Mouse (Mus musculus) urinary bladder, adult 2 months (tissue): Measurements from ENCODE around the gene Cdh23. TPM values are rescaled to one million over a fixed set of nuclear protein-coding genes. Genes with fewer than 3 reads are reported as not detected.

ENCODE experiments used
- DNase-seq: peaks from one replicate; pipeline ENCODE4 v3.0.0; 2022; ENCODE audit warnings: low spot score
- polyA plus RNA-seq: library from polyadenylated mRNA; depleted of rRNA; stranded (reverse); fragments of >200 nt; gene quantifications from 2 replicates; pipeline ENCODE4 v1.2.3, GENCODE M21; 2012

Cdh23 gene
- polyA plus RNA-seq, 1 experiment = 0.48 TPM

DNA sequence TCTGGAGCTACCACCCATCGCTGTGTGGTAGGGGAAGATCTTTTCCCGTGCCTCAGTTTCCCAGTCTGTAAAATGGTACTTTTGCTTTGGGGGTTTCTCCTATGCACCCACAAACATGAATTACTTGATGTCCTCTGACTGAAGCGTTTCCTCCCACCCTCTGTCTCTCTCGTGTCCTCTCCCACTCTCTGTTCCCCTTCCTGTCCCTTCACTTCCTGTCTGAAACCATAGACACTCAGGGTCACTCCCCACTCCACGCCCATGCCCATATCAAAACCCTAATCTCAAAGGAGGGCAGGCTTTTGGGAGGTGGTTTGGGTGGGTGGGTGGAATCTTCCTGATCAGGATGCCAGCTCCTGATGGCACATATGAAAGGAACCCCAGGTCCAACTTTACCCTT lies 221.7 kb downstream of the Cdh23 start:
- DNase-seq = no peak

DNA sequence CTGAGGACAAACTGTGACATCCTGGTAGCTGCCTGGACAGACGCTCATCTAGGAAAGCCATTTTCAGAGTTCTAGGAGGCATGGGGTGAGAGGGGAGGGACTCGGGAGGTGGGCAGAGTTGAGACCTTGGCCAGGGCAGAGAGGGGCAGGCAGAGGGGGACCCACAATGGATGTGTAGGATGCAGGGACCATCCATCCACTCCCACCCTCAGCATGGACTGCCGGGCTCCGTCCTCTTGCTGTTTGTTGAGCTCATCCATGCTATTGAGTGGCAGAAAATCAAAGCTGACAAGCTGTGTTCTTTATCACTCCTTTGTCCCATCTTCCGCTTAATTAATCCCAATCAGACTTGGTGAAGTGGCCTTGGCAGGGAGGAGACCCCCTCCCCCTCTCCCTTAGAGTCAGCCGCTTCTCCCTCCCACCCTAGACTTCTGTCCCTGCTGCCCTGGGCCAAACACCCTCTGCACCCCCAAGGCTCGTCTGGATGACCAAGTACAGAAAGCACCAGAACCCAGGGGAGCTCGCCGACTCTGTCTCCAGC lies 222.4 kb downstream of the Cdh23 start:
- DNase-seq = no peak

DNA sequence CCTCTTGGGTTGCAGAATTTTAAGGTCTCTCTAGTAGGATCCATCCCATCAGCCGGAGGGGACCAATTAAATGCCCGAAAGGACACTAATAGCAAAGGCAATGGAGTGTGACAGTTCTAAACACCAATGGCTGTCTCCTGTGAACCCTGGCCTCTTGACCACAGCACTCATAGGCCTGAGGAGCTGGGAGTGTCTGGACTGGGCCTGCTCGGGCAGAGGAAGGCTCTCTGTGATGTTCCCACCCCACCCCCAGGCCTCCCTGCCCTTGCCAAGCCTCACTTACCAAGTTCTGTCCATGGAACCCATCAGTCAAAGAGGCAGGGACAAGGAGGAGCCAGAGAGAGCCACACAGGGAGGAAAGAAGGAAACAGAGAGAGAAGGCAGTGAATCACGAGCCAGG lies 228.5 kb downstream of the Cdh23 start:
- DNase-seq = no peak

DNA sequence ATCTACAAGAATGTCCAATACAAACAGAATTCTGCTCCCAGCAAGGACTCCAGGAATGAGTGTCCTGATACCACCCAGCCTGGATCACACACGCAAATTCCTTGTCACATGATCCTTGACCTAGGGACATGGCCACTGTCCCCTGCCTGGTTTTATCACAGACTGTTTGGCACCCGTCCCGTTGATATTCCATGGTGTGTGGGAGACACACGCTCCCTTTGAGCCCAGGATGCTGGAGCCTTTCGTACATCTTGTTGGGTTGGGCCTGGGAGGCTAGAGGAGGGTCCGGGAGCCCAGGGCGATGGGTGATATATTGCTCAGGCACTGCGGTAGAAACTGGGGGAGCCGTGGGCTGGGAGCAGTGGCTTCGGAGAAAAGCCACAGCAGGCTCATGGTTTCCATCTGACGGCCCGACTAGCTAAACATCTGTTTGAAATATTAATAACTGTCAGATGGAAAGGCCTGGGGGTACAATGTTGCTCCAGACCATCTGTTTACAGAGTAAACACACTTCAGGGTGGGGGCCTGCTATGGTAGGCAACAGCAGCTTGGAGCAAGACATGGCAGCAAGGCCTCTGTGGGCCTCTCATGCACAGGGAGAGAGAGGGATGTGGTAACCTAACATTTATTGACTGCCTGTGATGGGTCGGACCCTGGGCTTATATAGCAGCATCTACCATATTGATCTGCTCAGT lies 232.2 kb downstream of the Cdh23 start:
- no peak for DNase-seq

DNA sequence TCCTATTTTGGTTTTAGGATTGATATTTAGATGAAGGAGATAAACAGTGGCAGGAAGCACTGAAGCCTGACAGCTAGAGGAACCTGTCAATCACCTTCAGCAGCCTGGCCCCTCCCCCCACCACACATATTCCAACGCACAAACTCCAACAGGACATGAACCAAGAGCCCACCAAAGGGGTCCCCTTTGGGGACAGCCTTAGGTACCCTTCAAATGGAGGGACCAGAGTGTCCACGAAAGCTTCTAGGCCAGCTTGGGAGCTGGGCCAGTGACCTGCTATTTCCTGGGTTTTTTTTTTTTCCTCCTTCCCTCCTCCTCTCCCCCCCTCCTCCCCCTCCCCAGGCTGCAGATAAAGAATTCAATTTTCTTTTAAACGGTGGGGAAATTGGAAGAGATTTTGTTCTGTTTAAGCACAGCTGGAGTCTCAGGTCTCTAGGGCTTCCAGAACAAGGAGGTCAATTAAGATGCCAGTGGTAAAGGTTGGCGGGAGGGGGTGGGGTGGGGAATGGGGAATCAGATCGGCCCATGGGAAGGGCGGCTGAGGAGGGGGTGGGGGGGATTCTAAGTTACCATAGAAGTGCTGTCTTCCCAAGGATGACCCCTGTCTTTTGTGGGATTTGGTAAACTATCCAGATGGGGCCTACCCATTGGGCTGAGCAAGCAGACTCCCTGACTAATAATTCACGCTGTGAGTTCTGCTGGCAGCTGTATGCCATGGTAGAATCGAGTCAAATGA lies 239.5 kb downstream of the Cdh23 start:
- no peak for DNase-seq

DNA sequence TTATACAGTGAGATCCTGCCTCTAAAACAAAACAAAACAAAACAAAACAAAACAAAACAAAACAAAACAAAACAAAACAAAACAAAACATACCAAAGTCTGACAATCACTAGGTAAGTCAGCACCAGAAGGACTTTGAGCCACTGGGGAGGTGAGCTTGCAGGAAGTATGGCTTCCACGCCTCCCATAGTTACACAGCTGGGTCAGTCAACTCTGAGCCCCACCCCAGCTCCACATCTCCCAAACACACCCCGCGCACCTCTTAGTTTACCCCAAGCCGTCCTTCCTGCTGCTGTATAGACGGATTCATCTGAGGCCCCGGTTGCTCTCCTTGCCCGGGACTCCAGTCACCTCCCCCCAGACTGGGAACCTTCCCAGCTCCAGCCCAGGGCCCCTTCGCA lies 241.1 kb downstream of the Cdh23 start:
- no peak for DNase-seq

DNA sequence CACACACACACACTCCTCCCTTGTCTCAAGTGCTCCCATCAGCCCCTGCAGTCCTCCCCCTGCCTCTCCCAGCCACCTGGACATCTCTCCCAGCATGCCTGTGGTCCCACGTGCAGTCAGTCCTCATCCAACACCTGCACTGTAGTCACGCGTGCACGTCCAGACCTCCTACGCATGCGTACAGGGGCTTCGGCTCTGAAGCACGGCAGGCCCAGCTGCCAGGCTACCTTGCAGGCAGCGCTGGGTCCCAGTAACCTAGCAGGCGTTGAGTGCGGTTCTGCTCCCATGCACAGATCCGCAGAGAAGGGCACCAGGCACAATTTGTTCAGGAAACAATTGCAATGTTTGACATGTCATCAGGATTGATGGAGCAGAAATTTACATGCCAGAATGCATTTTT lies 249.1 kb downstream of the Cdh23 start:
- DNase-seq = no peak

DNA sequence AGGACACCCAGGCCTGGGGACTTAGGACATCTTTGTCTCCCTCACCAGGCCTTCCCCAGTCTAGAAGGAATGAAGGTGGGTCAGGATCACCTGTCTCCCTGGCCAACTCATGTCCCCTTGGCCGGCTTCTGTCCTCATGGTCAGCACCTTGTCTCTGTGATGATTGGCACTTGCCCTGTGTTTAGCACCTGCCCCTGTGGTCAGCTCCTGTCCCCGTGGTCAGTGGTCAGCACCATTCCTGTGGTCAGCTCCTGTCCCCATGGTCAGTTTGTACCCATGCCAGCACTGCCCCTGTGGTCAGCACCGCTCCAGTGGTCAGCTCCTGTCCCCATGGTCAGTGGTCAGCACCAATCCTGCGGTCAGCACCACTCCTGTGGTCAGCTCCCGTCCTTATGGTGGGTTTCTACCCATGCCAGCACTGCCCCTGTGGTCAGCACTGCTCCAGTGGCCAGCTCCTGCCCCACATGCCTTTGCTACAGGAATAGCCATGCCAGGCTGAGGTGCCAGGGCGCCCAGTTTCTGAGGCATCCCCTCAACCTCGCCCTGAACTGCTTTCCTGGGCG lies 251.2 kb downstream of the Cdh23 start:
- no peak for DNase-seq

DNA sequence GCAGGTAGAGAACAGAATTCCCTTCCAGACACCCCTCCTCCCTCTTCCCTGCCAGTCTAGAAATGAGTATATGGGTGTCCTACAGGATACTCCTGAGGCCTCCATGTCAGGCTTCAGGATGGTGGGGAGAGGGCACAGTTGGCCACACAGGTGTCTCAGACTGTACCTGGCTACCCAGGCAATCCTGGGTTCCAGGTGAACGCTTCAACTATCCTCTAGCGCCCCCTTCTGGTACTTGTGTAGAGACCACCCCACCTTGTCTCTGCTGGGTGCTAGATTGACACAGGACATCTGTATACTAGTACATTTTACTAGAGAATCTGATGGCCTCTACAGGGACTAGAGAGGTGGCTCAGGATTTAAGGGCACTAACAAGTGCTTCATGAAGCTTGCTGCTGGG lies 253.2 kb downstream of the Cdh23 start:
- DNase-seq = no peak

DNA sequence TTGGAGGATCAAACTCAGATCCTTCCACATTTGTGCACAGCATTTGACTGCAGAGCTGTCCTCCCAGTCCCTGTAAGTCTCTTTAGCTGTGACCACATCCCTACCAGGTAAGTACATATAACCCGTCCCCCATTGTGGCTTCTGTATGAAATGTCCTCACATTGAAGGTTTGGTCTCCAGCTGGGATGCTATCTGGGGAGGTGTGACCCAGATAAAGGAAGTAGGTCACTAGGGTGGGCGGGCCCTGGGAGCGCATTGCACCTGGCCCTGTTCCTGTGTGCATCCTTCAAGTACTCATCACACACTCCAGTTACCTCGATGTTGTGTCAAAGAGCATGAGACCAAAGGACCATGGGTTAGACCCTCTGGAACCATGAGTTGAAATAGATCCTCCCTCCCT lies 254.0 kb downstream of the Cdh23 start:
- DNase-seq = no peak

DNA sequence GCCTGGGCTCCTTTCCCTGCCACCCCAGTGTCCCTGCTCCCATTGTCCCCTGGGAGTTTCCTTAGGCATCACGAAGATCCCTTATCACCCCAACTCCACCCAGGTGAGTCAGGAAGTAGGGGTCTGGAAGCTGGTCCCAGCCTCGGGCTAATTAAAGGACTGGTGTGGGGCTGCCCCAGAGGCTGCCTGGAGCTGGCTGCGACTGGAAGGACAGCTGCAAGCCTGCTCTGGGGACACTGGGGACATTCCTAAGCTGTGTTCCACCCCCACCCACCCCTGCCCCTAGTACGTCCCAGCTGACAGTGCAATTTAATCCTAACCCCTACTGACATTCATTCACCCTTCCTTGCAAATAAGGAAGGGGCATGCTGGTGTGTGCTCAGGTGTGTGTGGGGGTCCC lies 263.6 kb downstream of the Cdh23 start:
- DNase-seq = no peak

DNA sequence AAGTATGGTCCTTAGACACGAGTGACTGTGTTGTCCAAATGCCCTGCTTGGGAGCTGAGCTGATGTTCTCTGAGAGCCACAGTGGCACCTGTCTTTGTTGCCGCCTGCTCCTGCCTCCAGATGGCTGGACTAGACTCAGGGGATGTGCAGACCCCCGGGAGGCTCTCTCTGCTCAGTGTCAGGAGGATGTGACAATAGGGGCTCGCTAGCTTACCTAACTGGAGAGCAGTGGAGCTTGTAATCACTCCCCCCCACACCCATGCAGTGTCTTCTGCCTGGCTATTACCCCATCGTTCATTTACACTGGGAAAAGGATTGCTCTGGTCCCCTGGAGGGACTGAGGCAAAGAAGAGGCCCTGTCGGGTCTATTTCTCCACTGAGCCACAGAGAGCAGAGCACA lies 265.7 kb downstream of the Cdh23 start:
- no peak for DNase-seq

DNA sequence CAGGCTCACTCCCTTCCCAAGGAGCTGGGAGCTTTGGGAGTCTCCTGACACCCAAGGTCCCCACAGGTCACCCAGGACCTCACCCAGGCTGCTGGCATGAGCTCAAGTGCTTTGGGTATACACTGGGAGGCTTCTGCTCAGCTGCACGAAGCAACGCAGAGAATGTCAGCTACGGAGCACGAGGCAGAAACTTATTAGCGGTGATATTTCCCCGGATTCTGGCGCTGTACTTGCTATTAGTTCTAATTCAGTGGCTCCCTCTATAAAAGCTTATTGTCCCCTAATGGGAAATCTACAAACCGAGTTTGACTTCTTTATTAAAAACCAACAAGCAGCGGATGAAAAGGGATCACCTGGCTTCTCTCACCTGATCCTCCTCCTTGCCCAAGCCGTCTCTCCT lies 266.3 kb downstream of the Cdh23 start:
- no peak for DNase-seq

DNA sequence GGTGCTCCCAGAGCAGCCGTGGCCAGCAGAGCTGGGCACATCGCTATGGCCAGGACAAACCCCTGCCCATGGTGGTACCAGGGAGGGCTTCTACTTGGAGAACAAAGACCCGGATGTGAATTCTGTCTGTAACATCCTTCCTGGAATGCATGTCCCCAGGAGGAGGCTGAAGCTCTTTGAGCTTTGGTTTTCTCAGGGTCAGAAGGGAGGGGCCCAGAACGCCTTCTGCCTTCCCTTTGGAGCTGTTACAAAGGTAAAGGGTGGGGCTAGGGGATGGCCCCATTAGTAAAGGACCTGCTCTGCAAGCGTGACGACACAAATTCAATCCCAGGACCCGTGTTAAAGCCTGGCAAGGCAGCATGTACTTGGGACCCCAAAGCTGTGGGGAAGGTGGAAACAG lies 273.5 kb downstream of the Cdh23 start:
- DNase-seq = no peak

DNA sequence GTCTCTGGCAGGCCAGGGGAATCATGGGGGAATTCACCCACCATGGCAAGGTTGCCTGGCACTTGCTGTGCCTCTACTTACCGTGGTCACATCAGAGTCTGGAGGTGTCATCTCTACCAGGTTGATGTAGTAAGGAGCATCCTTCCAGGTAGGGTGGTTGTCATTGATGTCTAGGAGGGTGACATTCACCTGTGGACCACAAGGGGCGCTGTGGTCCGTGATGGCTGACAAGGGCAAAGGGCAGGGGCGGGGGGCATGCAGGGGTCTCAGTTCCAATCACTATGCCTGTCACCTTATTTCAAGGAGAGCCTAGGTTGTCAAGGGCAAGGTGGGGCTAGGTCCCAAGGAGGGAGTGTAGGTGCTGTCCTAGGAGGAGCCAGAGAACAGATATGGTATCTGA lies 276.7 kb downstream of the Cdh23 start:
- no peak for DNase-seq

DNA sequence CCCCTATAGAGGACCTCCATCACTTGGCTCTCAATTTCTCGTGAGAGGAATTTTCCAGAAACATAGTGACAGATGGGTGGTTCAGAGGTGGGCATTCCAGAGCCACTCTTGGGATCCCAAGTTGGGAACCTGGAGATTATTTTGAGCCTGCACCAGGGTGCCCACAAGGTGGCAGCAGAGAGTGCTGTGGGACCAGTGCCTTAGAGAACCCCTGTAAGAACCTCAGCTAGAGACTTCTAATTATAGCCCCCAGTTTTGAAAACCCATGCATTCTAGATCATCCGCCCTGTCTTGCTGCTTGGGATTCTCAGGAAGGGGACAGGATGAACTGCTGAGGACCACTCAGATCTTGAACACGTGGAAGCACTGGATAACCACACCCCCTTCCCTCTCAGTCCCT lies 278.2 kb downstream of the Cdh23 start:
- DNase-seq = peak; percentile 46

DNA sequence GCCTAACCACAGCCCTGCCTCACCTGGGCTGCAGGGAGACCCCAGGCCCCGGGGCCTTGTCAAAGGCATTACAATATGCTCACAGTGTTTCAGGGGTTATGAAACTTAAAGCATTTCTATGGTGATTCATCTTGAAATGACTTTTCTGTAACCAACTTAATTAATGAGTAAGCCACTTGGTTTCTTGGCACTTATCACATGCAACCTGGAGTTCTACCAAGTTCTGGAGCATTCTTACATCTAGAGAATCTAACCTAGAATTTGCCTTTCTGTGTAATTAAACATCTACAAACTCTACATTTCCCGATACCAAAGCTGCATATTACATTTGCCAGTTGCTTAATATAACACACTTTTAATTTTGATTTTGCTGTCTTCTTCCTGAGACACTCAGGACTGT lies 279.2 kb downstream of the Cdh23 start:
- no peak for DNase-seq

DNA sequence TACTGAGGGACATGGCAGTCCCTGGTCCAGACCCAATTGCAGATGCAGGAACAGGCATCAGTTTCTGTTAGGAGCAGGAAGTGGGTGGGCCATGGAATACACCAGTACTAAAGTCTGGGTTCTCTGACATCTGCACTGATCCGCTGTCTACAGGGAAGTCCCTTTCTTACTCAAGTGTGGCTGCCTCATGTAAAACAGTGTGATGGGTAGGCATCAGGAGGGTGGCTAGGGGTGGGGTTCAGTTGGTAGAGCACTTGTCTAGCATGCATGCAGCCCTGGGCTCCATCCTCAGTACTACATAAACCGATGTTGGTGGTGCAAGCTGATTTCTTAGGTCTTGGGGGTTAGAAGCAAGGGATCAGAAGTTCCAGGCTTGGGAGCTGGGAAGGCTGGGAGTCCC lies 282.5 kb downstream of the Cdh23 start:
- no peak for DNase-seq

DNA sequence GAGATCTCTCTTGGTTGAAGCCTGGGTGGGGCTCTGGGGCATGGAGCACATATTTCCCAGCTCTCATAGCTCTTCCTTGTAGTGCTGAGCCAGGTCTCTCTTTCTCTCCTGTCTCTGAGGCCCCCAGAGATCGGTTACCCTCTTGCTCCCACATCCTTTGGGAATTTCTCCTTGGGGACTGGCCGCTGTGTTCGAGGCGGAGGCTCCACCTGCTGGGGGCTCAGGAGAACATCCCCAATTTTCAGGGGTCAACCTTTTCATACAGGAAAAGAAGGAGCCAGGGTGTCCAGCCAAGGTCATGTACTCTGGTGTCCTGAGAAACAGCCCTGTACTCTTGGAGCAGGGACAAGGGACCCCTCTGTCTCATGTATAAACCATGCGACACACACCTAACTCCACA lies 284.5 kb downstream of the Cdh23 start:
- no peak for DNase-seq

DNA sequence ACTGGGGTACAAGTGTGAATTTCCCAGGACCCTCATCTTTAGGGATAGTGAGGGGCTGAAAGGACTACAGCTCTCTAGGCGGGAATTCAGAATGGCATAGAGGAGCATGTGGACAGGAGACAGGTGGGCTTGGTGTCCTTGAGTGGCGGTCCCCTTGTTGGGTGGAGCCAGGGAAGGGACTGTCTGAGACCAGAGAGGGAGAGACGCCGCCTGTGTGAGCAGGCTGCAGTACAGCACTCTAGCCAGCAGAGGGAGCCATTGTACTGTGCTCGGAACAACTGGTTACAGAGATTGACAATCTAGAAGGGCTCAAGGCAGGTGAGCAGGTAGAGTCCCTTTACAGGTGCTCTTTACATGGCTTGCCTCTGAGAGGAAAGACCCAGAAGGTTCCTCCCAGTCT lies 288.5 kb downstream of the Cdh23 start:
- peak; percentile 44 for DNase-seq

DNA sequence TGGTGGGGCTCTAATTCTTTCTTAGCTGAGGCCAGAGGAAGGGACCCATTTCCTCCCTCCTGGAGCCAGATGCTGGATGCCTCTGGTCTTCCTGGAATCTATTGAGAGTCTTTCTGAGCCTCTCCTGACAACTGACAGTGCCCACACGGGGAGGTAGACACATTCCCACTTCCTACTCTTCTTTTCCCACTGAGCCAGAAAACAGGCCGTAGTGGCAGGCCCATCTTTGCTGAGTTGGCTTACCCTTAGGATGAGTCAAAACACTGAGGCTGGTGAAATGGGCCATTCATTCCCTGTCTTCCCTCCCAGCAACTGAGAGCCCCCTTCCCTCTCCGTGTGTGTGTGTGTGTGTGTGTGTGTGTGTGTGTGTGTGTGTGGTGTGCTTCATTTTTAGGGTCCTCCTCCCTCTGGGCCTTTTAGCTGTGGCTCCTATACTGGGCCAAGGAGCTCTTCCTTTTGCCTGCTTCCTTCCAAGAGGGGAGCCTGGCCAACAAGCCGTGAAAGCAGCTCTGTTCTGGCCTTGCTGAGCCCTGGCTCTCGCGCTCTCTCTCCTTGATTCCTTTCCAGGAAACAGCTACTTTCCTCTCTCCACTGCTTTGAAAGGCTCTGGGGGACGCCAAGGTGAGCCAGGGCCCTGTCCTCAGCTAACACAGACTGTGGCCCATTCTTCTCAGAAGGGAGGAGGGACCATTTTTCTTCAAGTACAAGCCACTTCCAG lies 290.7 kb downstream of the Cdh23 start:
- DNase-seq = no peak

DNA sequence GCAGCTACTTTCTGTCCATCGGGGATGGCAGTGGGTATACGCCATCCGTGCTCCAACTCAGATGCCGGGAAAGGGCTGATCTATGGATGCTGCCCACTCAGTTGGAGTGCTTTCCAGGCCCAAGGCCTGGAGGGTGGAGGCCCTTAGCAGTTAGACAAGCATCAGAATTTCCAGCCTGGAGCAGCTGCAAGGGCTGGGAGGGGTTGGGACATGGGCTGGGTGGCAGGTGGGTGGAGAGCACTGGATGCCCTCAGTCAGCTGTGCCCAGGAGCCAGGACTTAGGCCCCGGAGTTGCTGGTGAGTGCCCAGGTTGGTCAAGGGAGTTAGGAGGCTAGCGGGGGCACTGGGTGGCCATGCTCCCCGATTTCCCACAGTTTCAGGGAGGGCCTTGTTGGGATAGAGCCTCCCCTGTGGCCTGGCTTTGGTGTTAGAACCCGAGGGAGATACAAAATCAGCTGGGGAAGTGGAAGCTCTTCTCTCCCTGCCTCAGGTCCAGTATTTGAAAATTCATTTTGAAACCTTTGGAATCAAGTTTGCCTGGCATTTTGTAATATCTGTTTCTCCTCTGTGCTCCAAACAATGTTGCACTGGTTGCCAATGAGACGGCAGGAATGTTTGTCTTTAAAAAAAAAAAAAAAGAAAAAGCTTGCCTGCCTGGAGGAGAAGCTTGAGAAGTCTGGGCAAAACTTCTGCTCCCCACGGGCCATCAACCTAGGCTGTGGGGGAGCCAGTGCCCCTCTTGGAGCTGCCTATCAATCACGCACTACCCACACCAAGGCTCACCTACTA lies 295.6 kb downstream of the Cdh23 start:
- no peak for DNase-seq
